Mouse (Mus musculus): ENCODE results near the gene Plg.

Plg gene

GRCm38 (mm10) chr17:12461168-12461567, 82.8 kb downstream of the Plg start:
- no peak for DNase-seq

GRCm38 (mm10) chr17:12466501-12467000, 88.1 kb downstream of the Plg start:
- peak; percentile 15 for DNase-seq

- no peak for DNase-seq
These were observed 89.2 kb downstream of the Plg start for GRCm38 (mm10) chr17:12467642-12468041.

- no peak for DNase-seq
These were observed 90.3 kb downstream of the Plg start for GRCm38 (mm10) chr17:12468745-12469144.

Data from right cerebral cortex, postnatal 25 days (tissue).